Mouse (Mus musculus) urinary bladder, postnatal 36 days (tissue): ENCODE data around the gene Cct7.
"Not testable (repeated sequence)": the region's sequence is repeated elsewhere in the genome, so short reads cannot be mapped to it uniquely, and the experiment has no call there.

Experiments used
- DNase-seq, 2 experiments: peaks; one replicate each; pipeline ENCODE4 v3.0.0; 2022; ENCODE audit warnings: low spot score in 2 of 2, mixed read lengths in 1 of 2

Gene Cct7

GRCm38 (mm10) chr6:85450697-85451663 lies at the start of gene Cct7:
Cct7 (plus strand) TSS chr6:85451514.
- peak; percentile 96 to 99 for DNase-seq

- DNase-seq = no peak
Observed at GRCm38 (mm10) chr6:85402613-85403012, 48.7 kb upstream of the Cct7 start.

- no peak for DNase-seq
Observed at GRCm38 (mm10) chr6:85403039-85403438, 48.3 kb upstream of the Cct7 start.

GRCm38 (mm10) chr6:85409003-85409402 lies 42.3 kb upstream of the Cct7 start:
- DNase-seq = no peak

GRCm38 (mm10) chr6:85410771-85411273 lies 40.5 kb upstream of the Cct7 start:
- DNase-seq = peak; percentile 33 to 49

- no peak for DNase-seq
Observed at GRCm38 (mm10) chr6:85415829-85416228, 35.5 kb upstream of the Cct7 start.

- no peak for DNase-seq
Observed at GRCm38 (mm10) chr6:85419150-85419549, 32.2 kb upstream of the Cct7 start.

- DNase-seq = no peak
Observed at GRCm38 (mm10) chr6:85423836-85424379, 27.4 kb upstream of the Cct7 start, which contains the start of gene Noto. Noto (plus strand) TSS chr6:85423886.

- no peak for DNase-seq
Observed at GRCm38 (mm10) chr6:85431274-85431841, 20.0 kb upstream of the Cct7 start.

GRCm38 (mm10) chr6:85431842-85432431 lies 19.4 kb upstream of the Cct7 start, which contains the start of gene Smyd5:
Smyd5 (plus strand) TSS chr6:85431989.
- DNase-seq = peak; percentile 74 to 85

- no peak for DNase-seq
Observed at GRCm38 (mm10) chr6:85433865-85434264, 17.4 kb upstream of the Cct7 start.

- no peak for DNase-seq
Observed at GRCm38 (mm10) chr6:85436204-85436603, 15.1 kb upstream of the Cct7 start.

GRCm38 (mm10) chr6:85436631-85437030 lies 14.7 kb upstream of the Cct7 start:
- DNase-seq = no peak

- no peak for DNase-seq
Observed at GRCm38 (mm10) chr6:85441142-85441541, 10.2 kb upstream of the Cct7 start.

- DNase-seq = no peak
Observed at GRCm38 (mm10) chr6:85443488-85444233, 7.7 kb upstream of the Cct7 start.

- DNase-seq = no peak
Observed at GRCm38 (mm10) chr6:85444266-85444965, 6.9 kb upstream of the Cct7 start.

- DNase-seq = no peak
Observed at GRCm38 (mm10) chr6:85445286-85445685, 6.0 kb upstream of the Cct7 start.

- DNase-seq = no peak
Observed at GRCm38 (mm10) chr6:85447351-85447750, 4.0 kb upstream of the Cct7 start.

GRCm38 (mm10) chr6:85450140-85450539 lies 1.2 kb upstream of the Cct7 start:
- DNase-seq = not testable (repeated sequence)

- peak; percentile 97 to 98 for DNase-seq
Observed at GRCm38 (mm10) chr6:85451664-85452410, 523 bp downstream of the Cct7 start, which contains the start of gene Pradc1. Pradc1 (minus strand) TSS chr6:85451970.
